Mouse (Mus musculus) neural tube, embryonic 15.5 days (tissue): ENCODE measurements around the gene Ran. TPM values are rescaled to one million over a fixed set of nuclear protein-coding genes. Genes with fewer than 3 reads are reported as not detected.
"Not testable (repeated sequence)": the region's sequence is repeated elsewhere in the genome, so short reads cannot be mapped to it uniquely, and the experiment has no call there.

Experiments used
- ATAC-seq: fragments of 200-750 bp; cut with Nextera tagmentation; 2 replicates; pipeline ENCODE4 v1.8.0; 2017; ENCODE audit warnings: mild to moderate bottlenecking, moderate TSS enrichment, moderate library complexity; ENCODE audit not compliant: low FRiP score
- H3K27ac ChIP-seq: fragments of 300-500 bp; sonication (generic); replicated peaks from 2 replicates; pipeline ENCODE4 v1.5.1; 2015; ENCODE audit warnings: mild to moderate bottlenecking, inconsistent platforms
- H3K27me3 ChIP-seq: fragments of 300-500 bp; sonication (generic); replicated peaks from 2 replicates; pipeline ENCODE4 v1.6.1; 2015; ENCODE audit warnings: inconsistent platforms
- H3K36me3 ChIP-seq: fragments of 300-500 bp; sonication (generic); 2 replicates; pipeline ENCODE4 v1.6.1; 2015; ENCODE audit warnings: inconsistent platforms
- H3K4me1 ChIP-seq: fragments of 300-500 bp; sonication (generic); 2 replicates; pipeline ENCODE4 v1.6.1; 2015; ENCODE audit warnings: inconsistent platforms
- H3K4me2 ChIP-seq: fragments of 300-500 bp; sonication (generic); 2 replicates; pipeline ENCODE4 v1.6.1; 2015; ENCODE audit warnings: inconsistent platforms, mild to moderate bottlenecking, moderate library complexity
- H3K4me3 ChIP-seq: fragments of 300-500 bp; sonication (generic); replicated peaks from 2 replicates; pipeline ENCODE4 v1.5.1; 2015; ENCODE audit warnings: mild to moderate bottlenecking, inconsistent platforms
- H3K9ac ChIP-seq: fragments of 300-500 bp; sonication (generic); replicated peaks from 2 replicates; pipeline ENCODE4 v1.6.1; 2015; ENCODE audit warnings: mild to moderate bottlenecking, inconsistent platforms
- H3K9me3 ChIP-seq: fragments of 300-500 bp; sonication (generic); replicated peaks from 2 replicates; pipeline ENCODE4 v1.6.1; 2016; ENCODE audit warnings: inconsistent platforms
- WGBS: fragments of 180-500 bp; shearing (Covaris S2); methylation state at CpG from one replicate; pipeline ENCODE4 v1.1.7; 2015; ENCODE audit warnings: mixed read lengths; 5-methylcytosine and 5-hydroxymethylcytosine counted together
- polyA plus RNA-seq: library from polyadenylated mRNA; unstranded; fragments of >200 nt; fragmentation: Nextera tagmentation; extraction: Ambion mirVana; gene quantifications from 2 replicates; pipeline ENCODE4 v1.2.1, GENCODE M21; 2015

Gene Ran
- polyA plus RNA-seq: 311 and 368 TPM in 2 replicates

- H3K4me2 ChIP-seq: peak within 1 kb of the TSS; percentile 84
- WGBS: 1% methylated on average over 70 of the region's 102 CpGs
- peak within 1 kb of the TSS; percentile 99 for H3K27ac ChIP-seq
- peaks cover 20% of the 10 kb centered on the region for H3K4me1 ChIP-seq
- no peaks in the 10 kb centered on the region for H3K9me3 ChIP-seq
- H3K27me3 ChIP-seq: no peaks in the 10 kb centered on the region
- ATAC-seq: peak; percentile 91
- H3K9ac ChIP-seq: peak within 1 kb of the TSS; percentile 89
- peaks cover 8% of the 10 kb centered on the region for H3K36me3 ChIP-seq
- peak within 1 kb of the TSS; percentile 92 for H3K4me3 ChIP-seq
These were observed at the start of gene Ran for GRCm38 (mm10) chr5:129019497-129020299. Gene Ran (plus strand): TSS chr5:129020069.

GRCm38 (mm10) chr5:128970878-128971277 lies 49.0 kb upstream of the Ran start:
- Histone ChIP-seq H3K4me1 (0 out of 2 replicates have a peak, but pooled peaks cover 3% of the 10 kb centered on the region), H3K9me3 (no peaks in the 10 kb centered on the region), H3K9ac (no peak overlapping the region), H3K4me3 (no peak overlapping the region), H3K27ac (no peak overlapping the region), H3K27me3 (no peaks in the 10 kb centered on the region), H3K36me3 (no peaks in the 10 kb centered on the region), H3K4me2 (peak overlapping the region; percentile 42)
- ATAC-seq: no peak
- WGBS: 76% methylated on average over 10 of the region's 10 CpGs

- 13% methylated on average over 14 of the region's 14 CpGs for WGBS
These were observed 48.6 kb upstream of the Ran start for GRCm38 (mm10) chr5:128971298-128971697.

GRCm38 (mm10) chr5:128976266-128976665 lies 43.6 kb upstream of the Ran start:
- Histone ChIP-seq H3K9ac (no peak overlapping the region), H3K4me2 (no peak overlapping the region), H3K27me3 (no peaks in the 10 kb centered on the region), H3K27ac (no peak overlapping the region), H3K9me3 (no peaks in the 10 kb centered on the region), H3K36me3 (no peaks in the 10 kb centered on the region), H3K4me3 (no peak overlapping the region), H3K4me1 (0 out of 2 replicates have a peak, but pooled peaks cover under 1% of the 10 kb centered on the region)
- 15% methylated on average over 4 of the region's 4 CpGs for WGBS
- no peak for ATAC-seq

More at GRCm38 (mm10) chr5:128971298-128971697, 48.6 kb upstream of the Ran start:
- H3K4me3 ChIP-seq: no peak overlapping the region
- no peaks in the 10 kb centered on the region for H3K27me3 ChIP-seq
- no peak overlapping the region for H3K27ac ChIP-seq
- no peaks in the 10 kb centered on the region for H3K36me3 ChIP-seq
- peak overlapping the region; percentile 42 for H3K4me2 ChIP-seq
- no peak overlapping the region for H3K9ac ChIP-seq
- no peaks in the 10 kb centered on the region for H3K9me3 ChIP-seq
- 0 out of 2 replicates have a peak, but pooled peaks cover 3% of the 10 kb centered on the region for H3K4me1 ChIP-seq
- no peak for ATAC-seq

GRCm38 (mm10) chr5:128977466-128977865 lies 42.4 kb upstream of the Ran start:
- not testable (repeated sequence) for H3K27ac ChIP-seq

GRCm38 (mm10) chr5:128978957-128979356 lies 40.9 kb upstream of the Ran start:
- Histone ChIP-seq H3K4me2 (no peak overlapping the region), H3K36me3 (no peaks in the 10 kb centered on the region), H3K4me1 (no peaks in the 10 kb centered on the region), H3K27ac (no peak overlapping the region), H3K9me3 (no peaks in the 10 kb centered on the region), H3K27me3 (no peaks in the 10 kb centered on the region), H3K9ac (no peak overlapping the region), H3K4me3 (no peak overlapping the region)
- no peak for ATAC-seq
- 98% methylated on average over 7 of the region's 7 CpGs for WGBS

More at GRCm38 (mm10) chr5:128977466-128977865, 42.4 kb upstream of the Ran start:
- not testable (repeated sequence) for H3K4me1 ChIP-seq, H3K4me2 ChIP-seq, H3K9me3 ChIP-seq, H3K27me3 ChIP-seq, H3K4me3 ChIP-seq, H3K36me3 ChIP-seq, H3K9ac ChIP-seq, ATAC-seq
- WGBS: 89% methylated on average over 1 of the region's 1 CpGs

GRCm38 (mm10) chr5:128980857-128981256 lies 39.0 kb upstream of the Ran start:
- 71% methylated on average over 7 of the region's 7 CpGs for WGBS
- no peak for ATAC-seq
- H3K4me1 ChIP-seq: no peaks in the 10 kb centered on the region
- no peak overlapping the region for H3K4me3 ChIP-seq
- H3K27ac ChIP-seq: no peak overlapping the region
- H3K4me2 ChIP-seq: no peak overlapping the region
- no peaks in the 10 kb centered on the region for H3K27me3 ChIP-seq
- H3K36me3 ChIP-seq: peaks cover 11% of the 10 kb centered on the region
- H3K9me3 ChIP-seq: no peaks in the 10 kb centered on the region
- H3K9ac ChIP-seq: no peak overlapping the region

GRCm38 (mm10) chr5:128981607-128982006 lies 38.3 kb upstream of the Ran start:
- H3K4me3 ChIP-seq: no peak overlapping the region
- H3K27ac ChIP-seq: no peak overlapping the region
- H3K4me1 ChIP-seq: no peaks in the 10 kb centered on the region
- no peaks in the 10 kb centered on the region for H3K27me3 ChIP-seq
- H3K4me2 ChIP-seq: no peak overlapping the region
- no peak overlapping the region for H3K9ac ChIP-seq
- peaks cover 14% of the 10 kb centered on the region for H3K36me3 ChIP-seq
- no peaks in the 10 kb centered on the region for H3K9me3 ChIP-seq
- no peak for ATAC-seq
- WGBS: 24% methylated on average over 12 of the region's 12 CpGs

GRCm38 (mm10) chr5:128984536-128984935 lies 35.3 kb upstream of the Ran start:
- Histone ChIP-seq H3K4me3 (no peak overlapping the region), H3K9me3 (no peaks in the 10 kb centered on the region), H3K27ac (no peak overlapping the region), H3K9ac (no peak overlapping the region), H3K27me3 (no peaks in the 10 kb centered on the region), H3K4me1 (no peaks in the 10 kb centered on the region), H3K4me2 (no peak overlapping the region), H3K36me3 (peaks cover 14% of the 10 kb centered on the region)
- 94% methylated on average over 6 of the region's 6 CpGs for WGBS
- ATAC-seq: no peak

GRCm38 (mm10) chr5:128985946-128986345 lies 33.9 kb upstream of the Ran start:
- H3K27ac ChIP-seq: no peak overlapping the region
- no peak overlapping the region for H3K9ac ChIP-seq
- H3K27me3 ChIP-seq: no peaks in the 10 kb centered on the region
- WGBS: 85% methylated on average over 13 of the region's 13 CpGs
- H3K4me2 ChIP-seq: no peak overlapping the region
- no peak for ATAC-seq
- H3K9me3 ChIP-seq: no peaks in the 10 kb centered on the region
- H3K4me1 ChIP-seq: no peaks in the 10 kb centered on the region
- H3K36me3 ChIP-seq: peaks cover 22% of the 10 kb centered on the region
- H3K4me3 ChIP-seq: no peak overlapping the region

GRCm38 (mm10) chr5:128987141-128987954 lies 32.5 kb upstream of the Ran start:
- Histone ChIP-seq H3K9me3 (no peaks in the 10 kb centered on the region), H3K9ac (no peak overlapping the region), H3K4me1 (no peaks in the 10 kb centered on the region), H3K4me2 (no peak overlapping the region), H3K36me3 (peaks cover 36% of the 10 kb centered on the region), H3K4me3 (no peak overlapping the region), H3K27ac (no peak overlapping the region), H3K27me3 (no peaks in the 10 kb centered on the region)
- no peak for ATAC-seq
- 59% methylated on average over 19 of the region's 19 CpGs for WGBS
